Mouse (Mus musculus) hindbrain, embryonic 12.5 days (tissue): ENCODE measurements at regions not wholly inside any gene's neighbourhood (a gene's known extent, or its start where the extent isn't known, plus 50 kb on each side); places are given as distances from the start of the nearest gene placed in this dataset.
"Not testable (repeated sequence)": the region's sequence is repeated elsewhere in the genome, so short reads cannot be mapped to it uniquely, and the experiment has no call there.

Source experiments
- ATAC-seq: fragments of 200-750 bp; cut with Nextera tagmentation; 2 replicates; pipeline ENCODE4 v1.8.0; 2017; ENCODE audit warnings: moderate TSS enrichment; ENCODE audit not compliant: low FRiP score
- H3K27ac ChIP-seq: fragments of 300-500 bp; sonication (generic); 2 replicates; pipeline ENCODE4 v1.5.1; 2016; ENCODE audit warnings: mild to moderate bottlenecking
- H3K27me3 ChIP-seq: fragments of 300-500 bp; sonication (generic); 2 replicates; pipeline ENCODE4 v1.6.1; 2016; ENCODE audit warnings: mild to moderate bottlenecking
- H3K36me3 ChIP-seq: fragments of 300-500 bp; sonication (generic); 2 replicates; pipeline ENCODE4 v1.6.1; 2016; ENCODE audit warnings: mild to moderate bottlenecking
- H3K4me1 ChIP-seq: fragments of 300-500 bp; sonication (generic); 2 replicates; pipeline ENCODE4 v1.6.1; 2016
- H3K4me2 ChIP-seq: fragments of 300-500 bp; sonication (generic); replicated peaks from 2 replicates; pipeline ENCODE4 v1.6.1; 2016; ENCODE audit warnings: mild to moderate bottlenecking
- H3K4me3 ChIP-seq: fragments of 300-500 bp; sonication (generic); 2 replicates; pipeline ENCODE4 v1.5.1; 2016; ENCODE audit warnings: mild to moderate bottlenecking
- H3K9ac ChIP-seq: fragments of 300-500 bp; sonication (generic); 2 replicates; pipeline ENCODE4 v1.6.1; 2016; ENCODE audit warnings: mild to moderate bottlenecking, moderate library complexity
- H3K9me3 ChIP-seq: fragments of 300-500 bp; sonication (generic); replicated peaks from 2 replicates; pipeline ENCODE4 v1.6.1; 2016; ENCODE audit warnings: mild to moderate bottlenecking
- WGBS: fragments of 180-500 bp; shearing (Covaris S2); methylation state at CpG from one replicate; pipeline ENCODE4 v1.1.7; 2016; 5-methylcytosine and 5-hydroxymethylcytosine counted together

DNA sequence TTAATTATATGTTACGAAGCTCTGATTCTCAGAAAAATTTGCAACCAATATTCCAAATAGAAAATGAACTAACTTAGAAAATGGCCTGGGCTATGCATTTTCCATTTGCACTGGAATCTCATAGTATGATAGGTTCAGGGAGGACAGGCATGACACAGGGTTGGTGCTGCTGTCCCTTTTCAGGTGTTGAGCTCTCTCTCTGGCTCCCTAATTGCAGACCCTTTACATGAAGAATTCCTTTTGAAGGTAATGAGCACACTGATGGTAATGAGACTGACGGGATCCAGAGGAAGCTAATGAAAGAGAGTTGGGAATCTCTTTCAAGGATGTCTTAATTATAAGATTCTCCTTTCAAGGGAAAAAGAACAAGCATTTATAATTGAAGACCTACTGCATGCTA, 87.6 kb downstream of the Serpinb8 start:
- H3K36me3 ChIP-seq, result no peaks in the 10 kb centered on the region
- no peaks in the 10 kb centered on the region for H3K27me3 ChIP-seq
- no peaks in the 10 kb centered on the region for H3K9me3 ChIP-seq
- ATAC-seq, result no peak
- no peak overlapping the region for H3K27ac ChIP-seq
- H3K4me3 ChIP-seq, result no peak overlapping the region
- no peak overlapping the region for H3K9ac ChIP-seq
- H3K4me2 ChIP-seq, result no peak overlapping the region
- H3K4me1 ChIP-seq, result no peaks in the 10 kb centered on the region
- WGBS, result 76% methylated on average over 2 of the region's 2 CpGs

DNA sequence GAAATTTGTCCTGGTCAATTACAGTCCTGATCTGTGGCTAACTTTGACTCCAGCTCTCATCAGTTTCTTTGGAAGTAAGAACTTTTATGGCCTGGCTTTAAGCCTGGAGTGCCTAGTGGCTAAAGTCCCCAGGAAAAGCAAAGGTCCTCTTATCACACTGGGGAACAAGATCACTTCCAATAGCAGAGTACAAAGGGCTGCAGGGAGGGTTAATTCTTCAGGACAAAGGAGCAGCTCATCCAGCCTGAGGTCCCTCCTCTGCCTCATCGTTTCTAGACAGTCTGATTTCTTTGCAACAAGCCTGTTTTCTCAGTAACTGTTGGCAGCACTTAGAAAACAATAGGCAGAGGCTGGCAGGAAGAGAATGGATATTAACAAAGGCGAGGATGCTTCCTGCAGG, 107.1 kb downstream of the Serpinb8 start:
- H3K27ac ChIP-seq, result no peak overlapping the region
- no peak overlapping the region for H3K4me3 ChIP-seq
- no peaks in the 10 kb centered on the region for H3K4me1 ChIP-seq
- no peak overlapping the region for H3K9ac ChIP-seq
- no peaks in the 10 kb centered on the region for H3K36me3 ChIP-seq
- no peaks in the 10 kb centered on the region for H3K27me3 ChIP-seq
- H3K9me3 ChIP-seq, result no peaks in the 10 kb centered on the region
- no peak overlapping the region for H3K4me2 ChIP-seq
- no peak for ATAC-seq
- 13% methylated on average over 2 of the region's 2 CpGs for WGBS

DNA sequence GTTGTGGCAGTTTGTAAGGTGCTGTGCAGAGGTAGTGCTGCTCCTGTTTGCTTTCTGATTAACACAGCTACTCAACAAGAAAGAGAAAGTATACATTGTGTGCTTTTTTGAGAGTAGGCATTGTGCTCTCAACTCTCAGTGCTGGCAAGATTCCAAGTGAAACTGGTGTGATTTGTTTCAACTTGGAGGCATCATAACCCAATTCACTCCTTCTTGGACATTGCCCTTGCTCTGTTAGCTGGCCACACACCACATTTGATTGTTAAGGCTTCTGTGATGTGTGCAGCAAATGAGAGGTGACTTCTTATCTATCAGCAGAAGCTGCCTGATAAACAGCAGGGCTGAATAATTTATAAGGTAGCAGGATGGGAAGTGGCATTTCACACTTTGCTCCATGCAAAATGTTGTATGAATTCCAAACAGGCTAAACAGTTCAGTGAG, 116.3 kb downstream of the Serpinb8 start:
- no peaks in the 10 kb centered on the region for H3K36me3 ChIP-seq
- no peaks in the 10 kb centered on the region for H3K4me1 ChIP-seq
- no peak overlapping the region for H3K9ac ChIP-seq
- H3K9me3 ChIP-seq, result no peaks in the 10 kb centered on the region
- no peak for ATAC-seq
- no peak overlapping the region for H3K4me2 ChIP-seq
- no peak overlapping the region for H3K4me3 ChIP-seq
- no peaks in the 10 kb centered on the region for H3K27me3 ChIP-seq
- no peak overlapping the region for H3K27ac ChIP-seq

DNA sequence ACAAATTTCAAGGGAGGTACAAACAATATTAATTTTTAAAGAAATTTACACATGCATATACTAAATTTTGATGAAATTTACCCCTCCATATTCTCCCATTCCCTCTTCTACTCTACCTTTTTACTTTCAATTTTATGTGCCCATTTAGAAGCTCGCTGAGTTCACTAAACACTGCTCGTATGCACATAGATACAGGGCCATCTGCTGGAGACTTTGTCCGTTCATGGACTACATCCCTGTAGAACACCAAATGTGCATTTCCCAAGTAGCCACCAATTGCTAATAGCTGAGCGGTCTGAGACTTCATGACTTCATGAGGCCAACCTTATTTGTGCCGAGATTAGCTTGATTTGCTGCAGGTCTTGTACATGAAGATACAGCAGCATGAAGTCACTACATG, 118.8 kb downstream of the Serpinb8 start:
- ATAC-seq, result no peak
- Histone ChIP-seq H3K27me3 (no peaks in the 10 kb centered on the region), H3K4me3 (no peak overlapping the region), H3K4me1 (no peaks in the 10 kb centered on the region), H3K9ac (no peak overlapping the region), H3K9me3 (no peaks in the 10 kb centered on the region), H3K4me2 (no peak overlapping the region), H3K27ac (no peak overlapping the region), H3K36me3 (no peaks in the 10 kb centered on the region)
- 95% methylated on average over 5 of the region's 5 CpGs for WGBS

DNA sequence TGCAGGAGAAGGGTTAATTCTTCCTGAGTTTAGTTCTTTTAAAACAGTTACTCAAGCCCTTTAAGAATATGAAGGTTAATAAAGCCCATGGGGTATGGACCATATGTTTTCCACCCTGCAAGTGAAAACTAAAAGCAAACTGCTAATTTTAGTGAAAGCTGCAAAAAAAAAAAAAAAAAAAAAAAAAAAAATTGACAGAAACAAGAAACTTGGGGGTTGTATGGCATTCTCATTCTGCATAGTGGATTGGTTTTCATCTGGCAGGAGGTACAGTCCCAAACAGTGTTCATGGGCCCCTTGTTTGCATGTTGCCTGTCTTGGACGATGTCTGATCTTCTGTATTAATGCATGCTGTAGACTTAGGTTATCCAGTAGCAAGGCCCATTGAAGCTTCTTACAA, 125.1 kb downstream of the Serpinb8 start:
- no peak overlapping the region for H3K27ac ChIP-seq
- 61% methylated on average over 1 of the region's 1 CpGs for WGBS
- H3K4me3 ChIP-seq, result no peak overlapping the region
- H3K4me2 ChIP-seq, result no peak overlapping the region
- H3K36me3 ChIP-seq, result no peaks in the 10 kb centered on the region
- no peaks in the 10 kb centered on the region for H3K4me1 ChIP-seq
- no peaks in the 10 kb centered on the region for H3K27me3 ChIP-seq
- ATAC-seq, result no peak
- no peaks in the 10 kb centered on the region for H3K9me3 ChIP-seq
- no peak overlapping the region for H3K9ac ChIP-seq

DNA sequence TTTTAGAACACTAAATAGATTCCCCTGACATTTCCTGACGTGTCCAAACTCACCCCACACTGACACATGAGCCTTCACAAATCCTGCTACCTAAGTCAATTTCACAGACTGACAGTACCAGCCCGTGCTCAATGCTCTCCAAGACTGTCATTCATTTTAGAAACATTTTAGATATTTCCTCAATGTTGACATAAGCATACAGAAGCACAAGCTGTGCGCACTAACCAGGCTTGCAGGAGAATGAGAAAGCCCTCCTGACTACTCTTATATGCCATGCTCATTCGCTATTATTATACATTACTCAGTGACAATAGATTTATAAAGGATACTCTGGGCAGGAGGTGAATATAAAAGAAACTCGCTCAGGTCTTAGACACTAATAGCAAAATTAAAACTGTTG, 129.5 kb downstream of the Serpinb8 start:
- ATAC-seq, result no peak
- H3K9me3 ChIP-seq, result no peaks in the 10 kb centered on the region
- 67% methylated on average over 5 of the region's 5 CpGs for WGBS
- no peaks in the 10 kb centered on the region for H3K4me1 ChIP-seq
- H3K4me2 ChIP-seq, result no peak overlapping the region
- no peaks in the 10 kb centered on the region for H3K36me3 ChIP-seq
- no peak overlapping the region for H3K27ac ChIP-seq
- H3K4me3 ChIP-seq, result no peak overlapping the region
- H3K9ac ChIP-seq, result no peak overlapping the region
- no peaks in the 10 kb centered on the region for H3K27me3 ChIP-seq

DNA sequence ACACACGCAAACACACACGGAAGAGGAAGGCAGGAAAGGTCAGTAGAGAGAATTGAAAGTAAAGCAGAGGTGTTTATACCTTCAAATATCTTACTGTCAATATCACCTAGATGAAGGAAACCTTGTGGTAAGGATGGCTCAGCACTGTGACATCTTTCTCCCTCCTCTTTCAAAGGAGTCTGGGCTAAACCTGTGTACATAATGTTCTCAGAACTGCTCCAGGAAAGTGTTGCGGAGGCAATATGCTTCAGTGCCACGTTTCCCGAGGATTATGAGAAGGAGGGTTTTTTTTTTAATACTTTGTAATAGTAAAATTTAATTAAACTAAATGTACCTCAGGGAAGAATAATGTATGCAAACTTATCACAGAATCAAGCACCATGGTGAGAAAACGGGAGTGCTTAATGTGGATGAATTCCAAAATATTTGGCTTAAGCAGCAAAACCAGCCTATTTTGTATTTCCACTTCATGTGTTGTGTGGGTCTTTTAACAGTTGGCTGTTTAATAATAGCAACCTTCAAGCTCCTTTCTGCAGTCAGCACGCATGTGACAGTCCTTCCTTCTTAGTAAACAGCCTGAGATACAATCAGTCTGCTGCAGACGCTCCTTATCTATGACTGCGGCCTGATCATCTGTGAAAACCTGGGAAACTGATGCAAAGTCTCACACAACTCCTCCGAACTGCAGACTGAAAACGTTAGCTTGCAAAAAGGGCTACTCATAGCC, 138.5 kb downstream of the Serpinb8 start:
- H3K4me1 ChIP-seq, result no peaks in the 10 kb centered on the region
- H3K4me3 ChIP-seq, result no peak overlapping the region
- H3K4me2 ChIP-seq, result no peak overlapping the region
- no peak overlapping the region for H3K27ac ChIP-seq
- H3K36me3 ChIP-seq, result no peaks in the 10 kb centered on the region
- H3K9ac ChIP-seq, result no peak overlapping the region
- no peaks in the 10 kb centered on the region for H3K27me3 ChIP-seq
- 80% methylated on average over 11 of the region's 11 CpGs for WGBS
- ATAC-seq, result no peak
- H3K9me3 ChIP-seq, result no peaks in the 10 kb centered on the region

DNA sequence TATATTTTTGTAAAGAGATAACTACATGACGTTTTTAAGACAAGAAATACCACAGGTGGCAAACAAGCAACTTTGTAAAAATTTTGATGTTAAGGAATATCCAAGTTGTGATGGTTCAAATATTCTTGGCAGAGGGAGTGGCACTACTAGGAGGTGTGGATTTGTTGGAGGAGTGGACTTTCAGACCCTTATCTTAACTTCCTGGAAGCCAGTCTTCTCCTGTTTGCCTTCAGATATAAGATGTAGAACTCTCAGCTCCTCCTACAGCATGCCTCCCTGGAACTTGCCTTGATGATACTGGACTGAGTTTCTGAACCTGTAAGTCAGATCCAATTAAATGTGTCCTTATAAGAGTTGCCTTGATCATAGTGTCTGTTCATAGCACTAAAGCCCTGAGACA, 175.5 kb downstream of the Serpinb8 start:
- H3K36me3 ChIP-seq, result no peaks in the 10 kb centered on the region
- H3K9ac ChIP-seq, result no peak overlapping the region
- H3K27ac ChIP-seq, result no peak overlapping the region
- no peak overlapping the region for H3K4me3 ChIP-seq
- ATAC-seq, result no peak
- no peaks in the 10 kb centered on the region for H3K27me3 ChIP-seq
- H3K4me1 ChIP-seq, result no peaks in the 10 kb centered on the region
- 89% methylated on average over 1 of the region's 1 CpGs for WGBS
- no peaks in the 10 kb centered on the region for H3K9me3 ChIP-seq
- H3K4me2 ChIP-seq, result no peak overlapping the region

DNA sequence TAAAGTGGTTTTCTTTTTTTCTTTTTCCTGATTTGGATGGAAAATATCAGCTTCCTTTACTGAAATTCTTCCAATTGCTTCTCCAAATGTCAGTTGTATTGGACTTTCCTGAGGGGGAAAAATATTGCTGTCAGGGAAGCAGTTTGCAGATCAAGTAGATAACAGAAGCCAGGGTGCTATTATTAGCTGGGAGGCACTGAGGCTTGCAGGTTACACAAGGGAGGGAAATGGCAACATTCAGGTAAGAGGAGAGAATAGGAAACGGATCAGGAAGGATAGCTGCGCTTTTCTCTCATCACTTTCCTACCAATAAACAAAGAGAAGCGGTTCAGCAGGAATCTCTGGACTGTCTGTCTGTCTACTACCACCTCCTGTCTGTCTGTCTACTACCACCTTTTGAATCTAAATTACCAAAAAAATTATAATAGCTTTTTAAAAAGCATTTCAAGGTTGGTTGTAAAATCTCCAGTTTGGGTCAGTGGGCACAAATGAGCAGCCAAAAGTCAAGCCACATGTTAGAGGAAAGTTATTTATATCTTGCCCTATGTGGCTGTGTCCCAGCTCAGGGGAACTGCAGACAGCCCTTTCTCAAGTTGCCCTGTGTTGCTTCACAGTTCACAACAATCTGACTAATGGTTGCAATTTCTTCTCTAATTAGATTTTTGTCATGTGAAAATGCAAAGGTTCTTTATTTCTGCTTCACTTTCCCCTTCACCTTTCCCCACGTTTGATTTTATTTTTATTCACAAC, 177.6 kb downstream of the Serpinb8 start:
- no peak for ATAC-seq
- WGBS, result 67% methylated on average over 4 of the region's 4 CpGs

DNA sequence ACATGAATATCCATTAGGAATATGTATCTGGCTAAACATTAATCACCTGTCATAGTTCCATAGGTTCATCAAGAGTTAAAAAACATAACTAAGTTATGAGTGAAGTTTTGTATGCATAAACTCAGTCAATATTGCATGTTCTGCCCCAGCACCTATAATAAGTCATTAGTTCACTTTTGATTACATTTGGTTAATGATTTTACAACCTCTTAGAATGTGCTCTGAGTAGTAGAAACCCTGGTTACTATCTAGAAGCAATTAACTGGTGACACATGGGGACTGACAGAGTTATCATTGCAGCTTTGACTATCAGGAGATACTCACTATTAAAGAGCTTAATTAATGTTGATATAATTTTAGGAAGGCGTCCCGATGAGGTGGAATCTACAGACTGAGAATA, 183.2 kb downstream of the Serpinb8 start:
- H3K27ac ChIP-seq, result no peak overlapping the region
- no peaks in the 10 kb centered on the region for H3K36me3 ChIP-seq
- H3K4me3 ChIP-seq, result no peak overlapping the region
- ATAC-seq, result no peak
- H3K9me3 ChIP-seq, result no peaks in the 10 kb centered on the region
- no peak overlapping the region for H3K9ac ChIP-seq
- 92% methylated on average over 2 of the region's 2 CpGs for WGBS
- no peaks in the 10 kb centered on the region for H3K27me3 ChIP-seq
- H3K4me1 ChIP-seq, result no peaks in the 10 kb centered on the region
- no peak overlapping the region for H3K4me2 ChIP-seq

More for the DNA sequence above, 177.6 kb downstream of the Serpinb8 start:
- no peak overlapping the region for H3K4me3 ChIP-seq
- no peaks in the 10 kb centered on the region for H3K9me3 ChIP-seq
- no peaks in the 10 kb centered on the region for H3K4me1 ChIP-seq
- H3K27ac ChIP-seq, result no peak overlapping the region
- no peaks in the 10 kb centered on the region for H3K36me3 ChIP-seq
- H3K9ac ChIP-seq, result no peak overlapping the region
- no peak overlapping the region for H3K4me2 ChIP-seq
- no peaks in the 10 kb centered on the region for H3K27me3 ChIP-seq

DNA sequence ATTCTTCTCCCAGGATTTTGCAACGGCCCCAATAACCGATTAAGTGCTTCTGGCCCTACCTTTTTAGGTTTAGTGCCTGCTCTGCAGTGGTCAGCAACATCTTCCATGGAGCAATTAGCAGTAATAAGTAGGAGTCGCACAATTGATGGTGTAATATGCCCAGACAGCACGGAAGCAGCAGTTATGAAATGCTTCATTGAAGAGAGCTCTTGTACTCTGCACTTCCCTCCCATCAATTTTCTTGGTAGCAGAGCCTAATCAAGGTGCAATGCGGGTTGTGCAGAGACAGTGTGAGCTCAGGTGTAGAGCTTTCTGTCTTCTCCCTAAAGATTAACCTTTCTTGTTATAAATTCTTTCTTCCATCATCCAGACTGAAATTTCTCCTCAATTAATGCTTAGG, 193.3 kb downstream of the Serpinb8 start:
- Histone ChIP-seq H3K9me3 (no peaks in the 10 kb centered on the region), H3K4me2 (no peak overlapping the region), H3K4me1 (no peaks in the 10 kb centered on the region), H3K27ac (no peak overlapping the region), H3K4me3 (no peak overlapping the region), H3K36me3 (no peaks in the 10 kb centered on the region), H3K27me3 (no peaks in the 10 kb centered on the region), H3K9ac (no peak overlapping the region)
- ATAC-seq, result no peak
- 85% methylated on average over 5 of the region's 5 CpGs for WGBS

DNA sequence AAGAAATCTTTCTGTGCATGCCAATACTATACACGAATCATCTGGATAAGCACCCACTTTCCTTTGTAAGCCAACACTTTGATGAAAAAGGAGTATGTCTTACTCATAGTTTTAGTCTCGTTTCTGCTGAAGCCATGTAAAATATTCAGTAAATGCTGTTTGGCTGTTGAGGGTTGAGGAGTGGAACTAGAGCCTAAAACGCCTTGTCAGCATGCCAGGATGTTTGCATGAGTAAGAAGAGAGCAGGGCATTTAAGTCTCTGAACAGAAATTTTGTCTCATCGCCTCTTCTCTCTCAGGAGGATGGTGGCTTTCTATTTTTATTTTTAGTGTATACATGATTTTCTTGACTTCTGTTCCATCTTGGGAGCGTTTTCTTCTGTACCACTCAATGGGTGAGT, 216.0 kb downstream of the Serpinb8 start:
- no peak for ATAC-seq
- no peak overlapping the region for H3K27ac ChIP-seq
- no peak overlapping the region for H3K4me3 ChIP-seq
- WGBS, result 85% methylated on average over 5 of the region's 5 CpGs
- no peaks in the 10 kb centered on the region for H3K9me3 ChIP-seq
- no peaks in the 10 kb centered on the region for H3K36me3 ChIP-seq
- no peak overlapping the region for H3K9ac ChIP-seq
- no peaks in the 10 kb centered on the region for H3K27me3 ChIP-seq
- no peaks in the 10 kb centered on the region for H3K4me1 ChIP-seq
- no peak overlapping the region for H3K4me2 ChIP-seq

DNA sequence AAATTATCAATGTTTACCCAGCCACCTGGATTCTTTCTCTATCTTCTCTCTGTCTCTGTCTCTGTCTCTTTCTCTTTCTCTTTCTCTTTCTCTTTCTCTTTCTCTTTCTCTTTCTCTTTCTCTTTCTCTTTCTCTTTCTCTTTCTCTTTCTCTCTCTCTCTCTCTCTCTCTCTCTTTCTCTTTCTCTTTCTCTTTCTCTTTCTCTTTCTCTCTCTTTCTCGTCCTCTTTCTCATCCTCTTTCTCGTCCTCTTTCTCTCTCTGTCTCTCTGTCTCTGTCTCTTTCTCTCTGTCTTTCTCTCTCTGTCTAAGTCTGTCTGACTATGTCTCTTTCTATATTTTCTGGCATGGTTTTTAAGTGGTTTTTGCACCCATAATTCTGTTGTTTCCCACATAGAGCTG, 217.6 kb downstream of the Serpinb8 start:
- not testable (repeated sequence) for H3K9ac ChIP-seq, H3K4me2 ChIP-seq, H3K4me3 ChIP-seq, H3K9me3 ChIP-seq, H3K4me1 ChIP-seq, ATAC-seq, H3K27me3 ChIP-seq, H3K36me3 ChIP-seq, H3K27ac ChIP-seq
- WGBS, result 86% methylated on average over 2 of the region's 2 CpGs
